Mouse (Mus musculus) heart, postnatal 0 days (tissue): ENCODE results near the gene Fchsd2. TPM values are rescaled to one million over a fixed set of nuclear protein-coding genes. Genes with fewer than 3 reads are reported as not detected.

Source experiments
- ATAC-seq: fragments of 200-750 bp; cut with Nextera tagmentation; 2 replicates; pipeline ENCODE4 v1.8.0; 2017; ENCODE audit warnings: low read depth, moderate number of reproducible peaks, moderate library complexity; ENCODE audit not compliant: insufficient read depth
- DNase-seq: peaks from one replicate; pipeline ENCODE4 v3.0.0-alpha.2; 2016; ENCODE audit warnings: low spot score
- H3K27ac ChIP-seq: fragments of 300-500 bp; sonication (generic); 2 replicates; pipeline ENCODE4 v1.5.1; 2014; ENCODE audit warnings: low read depth, mild to moderate bottlenecking
- H3K27me3 ChIP-seq: fragments of 300-500 bp; sonication (generic); 2 replicates; pipeline ENCODE4 v1.6.1; 2014; ENCODE audit warnings: low read length, mixed read lengths; ENCODE audit not compliant: control insufficient read depth, insufficient read depth
- H3K36me3 ChIP-seq: fragments of 300-500 bp; sonication (generic); replicated peaks from 2 replicates; pipeline ENCODE4 v1.6.1; 2014; ENCODE audit warnings: low read length, mixed read lengths; ENCODE audit not compliant: control insufficient read depth, insufficient read depth
- H3K4me1 ChIP-seq: fragments of 300-500 bp; sonication (generic); 2 replicates; pipeline ENCODE4 v1.6.1; 2014; ENCODE audit warnings: antibody characterized with exemption; ENCODE audit not compliant: control insufficient read depth, insufficient read depth
- H3K4me2 ChIP-seq: fragments of 300-500 bp; sonication (generic); 2 replicates; pipeline ENCODE4 v1.6.1; 2014; ENCODE audit warnings: low read depth, mild to moderate bottlenecking, low read length, moderate library complexity
- H3K4me3 ChIP-seq: fragments of 300-500 bp; sonication (generic); 2 replicates; pipeline ENCODE4 v1.5.1; 2014; ENCODE audit warnings: low read depth, low read length
- H3K9ac ChIP-seq: fragments of 300-500 bp; sonication (generic); replicated peaks from 2 replicates; pipeline ENCODE4 v1.6.1; 2014; ENCODE audit warnings: low read depth, low read length, mixed read lengths
- H3K9me3 ChIP-seq: fragments of 300-500 bp; sonication (generic); replicated peaks from 2 replicates; pipeline ENCODE4 v1.6.1; 2016; ENCODE audit warnings: low read length; ENCODE audit not compliant: control insufficient read depth
- CTCF ChIP-seq: IDR thresholded peaks from 2 replicates; pipeline ENCODE4 v1.5.1; 2016; ENCODE audit warnings: antibody characterized with exemption, control low read depth, low read depth
- EP300 ChIP-seq: IDR thresholded peaks from 2 replicates; pipeline ENCODE4 v1.6.1; 2016; ENCODE audit warnings: antibody characterized with exemption, low read depth
- WGBS: fragments of 180-500 bp; shearing (Covaris S2); extraction: QIAGEN DNeasy Blood & Tissue Kit; methylation state at CpG from one replicate; pipeline ENCODE4 v1.1.7; 2014; 5-methylcytosine and 5-hydroxymethylcytosine counted together
- polyA plus RNA-seq: library from polyadenylated mRNA; unstranded; fragments of >200 nt; fragmentation: Nextera tagmentation; extraction: Ambion mirVana; gene quantifications from 2 replicates; pipeline ENCODE4 v1.2.1, GENCODE M21; 2015
- total RNA-seq: library from RNA; depleted of rRNA; stranded (reverse); fragments of >200 nt; gene quantifications from 2 replicates; pipeline ENCODE4 v1.2.3, GENCODE M21; 2014; ENCODE audit warnings: low replicate concordance; rRNA removed

Gene Fchsd2
- total and polyA plus RNA-seq, 2 experiments from 2014 or later, result 8.7 to 19.3 TPM

- H3K27ac ChIP-seq, result no peak overlapping the region
- H3K27me3 ChIP-seq, result 0 out of 2 replicates have a peak, but pooled peaks cover 3% of the 10 kb centered on the region
- no peak overlapping the region for H3K4me2 ChIP-seq
- no peak overlapping the region for H3K9ac ChIP-seq
- H3K4me1 ChIP-seq, result peaks cover 5% of the 10 kb centered on the region; the same call in 1 of the 2 replicates
- no peak overlapping the region for H3K4me3 ChIP-seq
- no peaks in the 10 kb centered on the region for H3K9me3 ChIP-seq
- ATAC-seq (no peak), DNase-seq (no peak)
- TF ChIP-seq EP300, result no peak
- no peak for TF ChIP-seq CTCF
- 78% methylated on average over 10 of the region's 10 CpGs for WGBS
- no peaks in the 10 kb centered on the region; the same call in 1 of the 2 replicates for H3K36me3 ChIP-seq
Observed at GRCm38 (mm10) chr7:101330074-101330840, 237.6 kb downstream of the Fchsd2 start.

- ATAC-seq (no peak), DNase-seq (no peak)
- no peak for TF ChIP-seq EP300
- TF ChIP-seq CTCF, result no peak
- Histone ChIP-seq H3K36me3 (no peaks in the 10 kb centered on the region; the same call in 1 of the 2 replicates), H3K4me3 (no peak overlapping the region), H3K27me3 (0 out of 2 replicates have a peak, but pooled peaks cover 3% of the 10 kb centered on the region), H3K4me1 (peaks cover 5% of the 10 kb centered on the region; the same call in 1 of the 2 replicates), H3K9me3 (no peaks in the 10 kb centered on the region), H3K9ac (no peak overlapping the region), H3K27ac (no peak overlapping the region), H3K4me2 (no peak overlapping the region)
- 73% methylated on average over 4 of the region's 4 CpGs for WGBS
Observed at GRCm38 (mm10) chr7:101330841-101331173, 238.1 kb downstream of the Fchsd2 start.

DNA sequence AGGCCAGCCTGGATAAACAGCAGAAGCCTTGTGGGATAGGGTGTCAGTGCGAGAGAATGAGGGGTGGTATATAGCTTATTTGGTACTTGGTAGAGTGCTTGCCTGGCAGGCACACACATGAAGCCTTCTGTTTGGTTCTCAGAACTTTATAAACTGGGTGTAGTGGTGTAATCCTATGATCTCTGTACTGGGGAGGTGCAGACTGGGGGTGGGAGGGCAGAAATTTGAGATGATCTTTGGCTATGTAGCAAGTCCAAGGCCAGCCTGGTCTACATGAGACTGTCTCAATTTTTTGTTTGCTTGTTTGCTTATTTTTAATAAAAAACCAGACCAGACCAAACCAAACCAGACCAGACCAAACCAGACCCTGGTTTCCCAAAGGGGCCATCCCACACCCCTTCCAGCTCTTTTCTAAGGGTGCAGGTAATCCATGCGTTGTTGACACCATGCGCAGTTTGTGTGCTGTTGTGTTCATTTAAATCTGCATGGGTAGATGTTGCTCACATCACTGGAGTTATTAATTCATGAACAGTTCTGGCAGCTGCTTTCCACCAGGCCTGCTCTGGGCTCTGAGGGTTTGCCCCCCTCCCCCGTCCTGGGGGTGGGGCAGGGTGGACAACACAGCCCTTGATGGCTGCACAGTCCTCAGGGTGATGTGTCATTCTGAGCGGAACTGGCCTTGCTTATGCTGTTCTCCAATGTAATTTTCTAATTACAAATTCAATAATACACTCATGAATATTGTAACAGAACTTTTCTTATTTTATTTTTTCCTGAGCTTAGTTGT is 239.6 kb downstream of the Fchsd2 start:
- Histone ChIP-seq H3K36me3 (no peaks in the 10 kb centered on the region; the same call in 1 of the 2 replicates), H3K4me1 (peaks cover 5% of the 10 kb centered on the region; the same call in 1 of the 2 replicates), H3K4me2 (no peak overlapping the region), H3K27ac (no peak overlapping the region), H3K27me3 (0 out of 2 replicates have a peak, but pooled peaks cover 3% of the 10 kb centered on the region), H3K4me3 (no peak overlapping the region), H3K9me3 (no peaks in the 10 kb centered on the region), H3K9ac (no peak overlapping the region)
- DNase-seq (no peak), ATAC-seq (no peak)
- 88% methylated on average over 5 of the region's 5 CpGs for WGBS
- TF ChIP-seq EP300 (no peak), CTCF (no peak)

Other genes starting within 250 kb of the Fchsd2 start
- 5.1 and 5.9 TPM in 2 replicates for gene Relt, start 229.4 kb upstream of the Fchsd2 start, total RNA-seq
- gene Relt, start 229.4 kb upstream of the Fchsd2 start, polyA plus RNA-seq, result 1.8 and 2.3 TPM in 2 replicates
- 28.4 and 42.3 TPM in 2 replicates for gene Arhgef17, start 160.8 kb upstream of the Fchsd2 start, total RNA-seq
- 2.6 and 2.8 TPM in 2 replicates for gene Arhgef17, start 160.8 kb upstream of the Fchsd2 start, polyA plus RNA-seq
- 1.0 and 4.5 TPM in 2 replicates for gene P2ry6, start 118.2 kb upstream of the Fchsd2 start, total RNA-seq
- gene P2ry6, start 118.2 kb upstream of the Fchsd2 start, polyA plus RNA-seq, result 3.5 and 3.9 TPM in 2 replicates
- gene P2ry2, start 80.0 kb upstream of the Fchsd2 start, total RNA-seq, result 8.0 and 12.9 TPM in 2 replicates
- 3.0 and 3.8 TPM in 2 replicates for gene P2ry2, start 80.0 kb upstream of the Fchsd2 start, polyA plus RNA-seq
- gene Atg16l2, start 209.4 kb downstream of the Fchsd2 start, total RNA-seq, result 67.1 and 93.8 TPM in 2 replicates
- 15.9 and 20.5 TPM in 2 replicates for gene Atg16l2, start 209.4 kb downstream of the Fchsd2 start, polyA plus RNA-seq
- gene Stard10, start 224.2 kb downstream of the Fchsd2 start, total RNA-seq, result 62.6 and 76.7 TPM in 2 replicates
- 45.9 and 53.6 TPM in 2 replicates for gene Stard10, start 224.2 kb downstream of the Fchsd2 start, polyA plus RNA-seq